Mouse (Mus musculus): ENCODE measurements at regions not wholly inside any gene's neighbourhood (a gene's known extent, or its start where the extent isn't known, plus 50 kb on each side); places are given as distances from the start of the nearest gene placed in this dataset.

GRCm38 (mm10) chr1:186572651-186573050 is 133.1 kb downstream of the Tgfb2 start:
- no peak for ATAC-seq (ENCODE audit: low FRiP score, low TSS enrichment)
- no peak overlapping the region for H3K4me3 ChIP-seq (ENCODE audit: low read depth, low read length)
- no peaks in the 10 kb centered on the region for H3K9me3 ChIP-seq (ENCODE audit: control insufficient read depth, low read length)
- 90% methylated on average over 8 of the region's 8 CpGs for WGBS
- no peak overlapping the region for H3K9ac ChIP-seq (ENCODE audit: low read length)
- no peaks in the 10 kb centered on the region for H3K4me1 ChIP-seq (replicated peaks; ENCODE audit: control insufficient read depth, insufficient read depth)
- H3K4me2 ChIP-seq (replicated peaks; ENCODE audit: low read depth), result no peak overlapping the region
- no peaks in the 10 kb centered on the region for H3K27me3 ChIP-seq (ENCODE audit: control insufficient read depth, insufficient read depth, low read length)
- H3K27ac ChIP-seq (replicated peaks), result no peak overlapping the region
- no peak for DNase-seq (ENCODE audit: low spot score)
- no peak for TF ChIP-seq CTCF (IDR thresholded peaks at IDR 0.05; ENCODE audit: low read depth)
- no peak for TF ChIP-seq EP300 (optimal IDR thresholded peaks at IDR 0.05)
- H3K36me3 ChIP-seq (ENCODE audit: control insufficient read depth, insufficient read depth, low read length), result no peaks in the 10 kb centered on the region

GRCm38 (mm10) chr1:186572092-186572491 is 133.7 kb downstream of the Tgfb2 start:
- TF ChIP-seq EP300 (optimal IDR thresholded peaks at IDR 0.05) (no peak), CTCF (IDR thresholded peaks at IDR 0.05; ENCODE audit: low read depth) (no peak)

GRCm38 (mm10) chr1:186568496-186568895 is 137.3 kb downstream of the Tgfb2 start:
- Histone ChIP-seq H3K27me3 (ENCODE audit: control insufficient read depth, insufficient read depth, low read length) (no peaks in the 10 kb centered on the region), H3K4me1 (replicated peaks; ENCODE audit: control insufficient read depth, insufficient read depth) (no peaks in the 10 kb centered on the region), H3K27ac (replicated peaks) (no peak overlapping the region), H3K4me2 (replicated peaks; ENCODE audit: low read depth) (no peak overlapping the region), H3K9me3 (ENCODE audit: control insufficient read depth, low read length) (no peaks in the 10 kb centered on the region), H3K4me3 (ENCODE audit: low read depth, low read length) (no peak overlapping the region), H3K36me3 (ENCODE audit: control insufficient read depth, insufficient read depth, low read length) (no peaks in the 10 kb centered on the region), H3K9ac (ENCODE audit: low read length) (no peak overlapping the region)
- TF ChIP-seq CTCF (IDR thresholded peaks at IDR 0.05; ENCODE audit: low read depth) (no peak), EP300 (optimal IDR thresholded peaks at IDR 0.05) (no peak)
- ATAC-seq (ENCODE audit: low FRiP score, low TSS enrichment), result no peak
- no peak for DNase-seq (ENCODE audit: low spot score)
- 83% methylated on average over 4 of the region's 4 CpGs for WGBS

More at GRCm38 (mm10) chr1:186572092-186572491, 133.7 kb downstream of the Tgfb2 start:
- Histone ChIP-seq H3K9ac (ENCODE audit: low read length) (no peak overlapping the region), H3K27ac (replicated peaks) (no peak overlapping the region), H3K4me1 (replicated peaks; ENCODE audit: control insufficient read depth, insufficient read depth) (no peaks in the 10 kb centered on the region), H3K9me3 (ENCODE audit: control insufficient read depth, low read length) (no peaks in the 10 kb centered on the region), H3K27me3 (ENCODE audit: control insufficient read depth, insufficient read depth, low read length) (no peaks in the 10 kb centered on the region), H3K4me3 (ENCODE audit: low read depth, low read length) (no peak overlapping the region), H3K36me3 (ENCODE audit: control insufficient read depth, insufficient read depth, low read length) (no peaks in the 10 kb centered on the region), H3K4me2 (replicated peaks; ENCODE audit: low read depth) (no peak overlapping the region)
- DNase-seq (ENCODE audit: low spot score), result no peak
- no peak for ATAC-seq (ENCODE audit: low FRiP score, low TSS enrichment)
- WGBS, result 59% methylated on average over 4 of the region's 4 CpGs

- Histone ChIP-seq H3K4me3 (ENCODE audit: low read depth, low read length) (no peak overlapping the region), H3K4me2 (replicated peaks; ENCODE audit: low read depth) (no peak overlapping the region), H3K9ac (ENCODE audit: low read length) (no peak overlapping the region), H3K4me1 (replicated peaks; ENCODE audit: control insufficient read depth, insufficient read depth) (no peaks in the 10 kb centered on the region), H3K27ac (replicated peaks) (no peak overlapping the region), H3K9me3 (ENCODE audit: control insufficient read depth, low read length) (no peaks in the 10 kb centered on the region), H3K36me3 (ENCODE audit: control insufficient read depth, insufficient read depth, low read length) (no peaks in the 10 kb centered on the region), H3K27me3 (ENCODE audit: control insufficient read depth, insufficient read depth, low read length) (no peaks in the 10 kb centered on the region)
- no peak for TF ChIP-seq CTCF (IDR thresholded peaks at IDR 0.05; ENCODE audit: low read depth)
- no peak for TF ChIP-seq EP300 (optimal IDR thresholded peaks at IDR 0.05)
- DNase-seq (ENCODE audit: low spot score), result no peak
- no peak for ATAC-seq (ENCODE audit: low FRiP score, low TSS enrichment)
- WGBS, result 44% methylated on average over 6 of the region's 6 CpGs
Measured at GRCm38 (mm10) chr1:186568076-186568475, 137.7 kb downstream of the Tgfb2 start.

GRCm38 (mm10) chr1:186567136-186567826 is 138.5 kb downstream of the Tgfb2 start:
- no peak for ATAC-seq (ENCODE audit: low FRiP score, low TSS enrichment)
- TF ChIP-seq CTCF (IDR thresholded peaks at IDR 0.05; ENCODE audit: low read depth) (no peak), EP300 (optimal IDR thresholded peaks at IDR 0.05) (no peak)
- DNase-seq (ENCODE audit: low spot score), result no peak

GRCm38 (mm10) chr1:186562027-186562426 is 143.8 kb downstream of the Tgfb2 start:
- Histone ChIP-seq H3K36me3 (ENCODE audit: control insufficient read depth, insufficient read depth, low read length) (no peaks in the 10 kb centered on the region), H3K4me1 (replicated peaks; ENCODE audit: control insufficient read depth, insufficient read depth) (no peaks in the 10 kb centered on the region), H3K27ac (replicated peaks) (no peak overlapping the region), H3K27me3 (ENCODE audit: control insufficient read depth, insufficient read depth, low read length) (no peaks in the 10 kb centered on the region), H3K4me3 (ENCODE audit: low read depth, low read length) (no peak overlapping the region), H3K9me3 (ENCODE audit: control insufficient read depth, low read length) (no peaks in the 10 kb centered on the region), H3K9ac (ENCODE audit: low read length) (no peak overlapping the region), H3K4me2 (replicated peaks; ENCODE audit: low read depth) (no peak overlapping the region)
- ATAC-seq (ENCODE audit: low FRiP score, low TSS enrichment) (no peak), DNase-seq (ENCODE audit: low spot score) (no peak)
- TF ChIP-seq CTCF (IDR thresholded peaks at IDR 0.05; ENCODE audit: low read depth) (no peak), EP300 (optimal IDR thresholded peaks at IDR 0.05) (no peak)
- WGBS, result 80% methylated on average over 3 of the region's 3 CpGs

More at GRCm38 (mm10) chr1:186567136-186567826, 138.5 kb downstream of the Tgfb2 start:
- Histone ChIP-seq H3K9ac (ENCODE audit: low read length) (0 out of 2 replicates have a peak overlapping the region, but pooled peaks have one; percentile 13), H3K4me1 (replicated peaks; ENCODE audit: control insufficient read depth, insufficient read depth) (no peaks in the 10 kb centered on the region), H3K4me2 (replicated peaks; ENCODE audit: low read depth) (0 out of 2 replicates have a peak overlapping the region, but pooled peaks have one; percentile 2), H3K4me3 (ENCODE audit: low read depth, low read length) (no peak overlapping the region), H3K36me3 (ENCODE audit: control insufficient read depth, insufficient read depth, low read length) (no peaks in the 10 kb centered on the region), H3K27ac (replicated peaks) (no peak overlapping the region), H3K27me3 (ENCODE audit: control insufficient read depth, insufficient read depth, low read length) (no peaks in the 10 kb centered on the region), H3K9me3 (ENCODE audit: control insufficient read depth, low read length) (no peaks in the 10 kb centered on the region)
- WGBS, result 19% methylated on average over 15 of the region's 15 CpGs
